ENCODE assay signal across 8 mouse cellular contexts in genomic region chr9:58038500-58039168, GRCm38 (mm10). TPM values are rescaled to one million over a fixed set of nuclear protein-coding genes. Genes with fewer than 3 reads are reported as not detected.
DNase-seq lines count a peak whose midpoint lies in the region; ATAC-seq and TF ChIP-seq lines count a peak whose summit lies in the region.

No protein-coding gene starts in this region.

- intact Hi-C loops in heart, postnatal 10 days (cut with DNase I), result loop anchor here (1.0 to 5.0 kb wide), 4 partner anchors 112 to 242 kb away; partner anchors contain the start of genes Islr and Islr2

- H3K9ac ChIP-seq in CH12.LX (ENCODE audit: insufficient read depth, low read depth), result no peak overlapping the region
- H3K9ac ChIP-seq in lung, embryonic 16.5 days (ENCODE audit: low read length), result no peak overlapping the region

- TF ChIP-seq POLR2A in CH12.LX (IDR thresholded peaks at IDR 0.05; ENCODE audit: low read depth, low read length), result no peak

- H3K27me3 ChIP-seq in CH12.LX (replicated peaks), result peaks cover 6% of the 10 kb centered on the region
- peaks cover 11% of the 10 kb centered on the region for H3K27me3 ChIP-seq in lung, embryonic 16.5 days (ENCODE audit: control insufficient read depth, insufficient read depth, low read depth, low read length)

- DNase-seq in CH12.LX (ENCODE audit: extremely low read depth), result peak; percentile 71
- DNase-seq in brain, adult 2 months (ENCODE audit: low read depth, low spot score), result peak; percentile 83
- peak; percentile 54 for DNase-seq in fibroblast of lung, adult 2 months (ENCODE audit: low read depth)
- peak; percentile 82 to 87 for DNase-seq in heart, postnatal 10 days
- DNase-seq in kidney, postnatal 4 days, result peak; percentile 83 to 88
- peak; percentile 61 for DNase-seq in ovary, postnatal 14 days (ENCODE audit: low spot score)
- peak; percentile 74 for DNase-seq in thymus, postnatal 0 days (ENCODE audit: low spot score)

- TF ChIP-seq EP300 in CH12.LX (IDR thresholded peaks at IDR 0.05; ENCODE audit: low read length), result no peak

- peaks cover 3 to 5% of the 10 kb centered on the region in 2 experiments; a peak in 3 of 4 replicates for H3K4me1 ChIP-seq in CH12.LX (ENCODE audit: control insufficient read depth in 1 of 2, insufficient read depth in 2 of 2)
- H3K4me1 ChIP-seq in lung, embryonic 16.5 days (replicated peaks; ENCODE audit: control insufficient read depth, insufficient read depth, low read length), result no peaks in the 10 kb centered on the region

- peak; percentile 81 for ATAC-seq in lung, embryonic 16.5 days (ENCODE audit: low read depth)

- 33% methylated on average over 19 of the region's 19 CpGs for WGBS in lung, embryonic 16.5 days

- no peak overlapping the region for H3K4me3 ChIP-seq in CH12.LX (replicated peaks in 1 of 3; ENCODE audit: low read depth in 2 of 3, low read length in 2 of 3, poor library complexity in 1 of 3)
- no peak overlapping the region for H3K4me3 ChIP-seq in lung, embryonic 16.5 days (ENCODE audit: low read length)

- H3K27ac ChIP-seq in CH12.LX (ENCODE audit: insufficient read depth, low read depth), result no peak overlapping the region
- no peak overlapping the region for H3K27ac ChIP-seq in lung, embryonic 16.5 days (ENCODE audit: low read length)

- TF ChIP-seq RAD21 in CH12.LX (IDR thresholded peaks at IDR 0.05; ENCODE audit: low read depth, low read length), result peak; percentile 97

- peak; percentile 46 to 96 for TF ChIP-seq CTCF in CH12.LX (conservative IDR thresholded peaks at IDR 0.05 in 1 of 2, IDR thresholded peaks at IDR 0.05 in 1 of 2; ENCODE audit: low read depth in 2 of 2, low read length in 2 of 2)

- no peak overlapping the region for H3K4me2 ChIP-seq in CH12.LX (ENCODE audit: insufficient read depth, low read depth, poor library complexity, severe bottlenecking)
- no peak overlapping the region for H3K4me2 ChIP-seq in lung, embryonic 16.5 days (ENCODE audit: low read depth, low read length)

- in situ Hi-C loops in CH12.LX (cut with MboI; ENCODE audit: low pct_ligation_motif_present, low pct_unique_long_range_greater_than_20kb, low sequenced_read_pairs), result no loop called here

- dilution Hi-C loops in CH12.LX (cut with MboI; ENCODE audit: extremely low pct_ligation_motif_present, extremely low pct_unique_long_range_greater_than_20kb, low sequenced_read_pairs), result no loop called here

- H3K36me3 ChIP-seq in CH12.LX (replicated peaks in 1 of 2; ENCODE audit: control insufficient read depth in 1 of 2, insufficient read depth in 1 of 2, low read length in 1 of 2), result no peaks in the 10 kb centered on the region
- H3K36me3 ChIP-seq in lung, embryonic 16.5 days (ENCODE audit: control insufficient read depth, insufficient read depth, low read length), result no peaks in the 10 kb centered on the region

- H3K79me2 ChIP-seq in CH12.LX (replicated peaks; ENCODE audit: control insufficient read depth, extremely low read depth, insufficient read depth, poor library complexity, severe bottlenecking), result no peaks in the 10 kb centered on the region

- H3K9me3 ChIP-seq in CH12.LX (replicated peaks; ENCODE audit: low read length), result no peaks in the 10 kb centered on the region
- H3K9me3 ChIP-seq in lung, embryonic 16.5 days (ENCODE audit: control insufficient read depth, low read length), result no peaks in the 10 kb centered on the region

TF ChIP-seq in CH12.LX, 34 proteins besides CTCF, POLR2A, EP300 and RAD21:
- TF ChIP-seq BHLHE40 (IDR thresholded peaks at IDR 0.05; ENCODE audit: low read depth, low read length) (peak; percentile 59), PAX5 (IDR thresholded peaks at IDR 0.05; ENCODE audit: low read length) (no peak), ZC3H11A (IDR thresholded peaks at IDR 0.05; ENCODE audit: low read depth, low read length) (peak; percentile 77), SMC3 (IDR thresholded peaks at IDR 0.05; ENCODE audit: low read depth, low read length) (peak; percentile 95)

RNA-seq across cellular contexts. Expression of gene Stra6, which starts 25.0 kb away (rescaled TPM):
- total RNA-seq in CH12.LX (2012; rRNA removed) (0.08 TPM in 1 of 2 replicates, not detected in the other), CH12.LX (2014; rRNA removed) (0.08 TPM in 1 of 2 replicates, not detected in the other)
- 0.08 and 0.09 TPM in 2 replicates for polyA plus RNA-seq in CH12.LX (2012; ENCODE audit: insufficient read length, low read depth)
- under 1 TPM; 0.12 to 0.20 TPM for total RNA-seq in heart, postnatal 10 days (2021)
- polyA plus RNA-seq in lung, embryonic 16.5 days (2015; fragmentation: Nextera tagmentation; extraction: Ambion mirVana), result 1.0 TPM in 2 replicates
- polyA plus RNA-seq in thymus, postnatal 0 days (2015; fragmentation: Nextera tagmentation; extraction: Ambion mirVana), result 0.94 and 1.1 TPM in 2 replicates

RNA-seq across cellular contexts. Expression of gene Cyp11a1, which starts 32.4 kb away (rescaled TPM):
- total RNA-seq in CH12.LX (2012; rRNA removed) (2.6 and 4.6 TPM in 2 replicates), CH12.LX (2014; rRNA removed) (8.3 and 9.0 TPM in 2 replicates)
- 12.1 and 12.8 TPM in 2 replicates for polyA plus RNA-seq in CH12.LX (2012; ENCODE audit: insufficient read length, low read depth)
- total RNA-seq in heart, postnatal 10 days (2021), result under 1 TPM; 0.35 to 0.50 TPM
- polyA plus RNA-seq in lung, embryonic 16.5 days (2015; fragmentation: Nextera tagmentation; extraction: Ambion mirVana), result 0.58 and 0.74 TPM in 2 replicates
- 2.2 and 2.7 TPM in 2 replicates for polyA plus RNA-seq in thymus, postnatal 0 days (2015; fragmentation: Nextera tagmentation; extraction: Ambion mirVana)
